Mouse (Mus musculus) retina, postnatal 7 days (tissue): ENCODE results near the gene Rpl18a.

ENCODE experiments used
- DNase-seq: peaks from one replicate; pipeline ENCODE4 v3.0.0-alpha.2; 2012; ENCODE audit warnings: low read depth, low spot score

Gene Rpl18a

DNA sequence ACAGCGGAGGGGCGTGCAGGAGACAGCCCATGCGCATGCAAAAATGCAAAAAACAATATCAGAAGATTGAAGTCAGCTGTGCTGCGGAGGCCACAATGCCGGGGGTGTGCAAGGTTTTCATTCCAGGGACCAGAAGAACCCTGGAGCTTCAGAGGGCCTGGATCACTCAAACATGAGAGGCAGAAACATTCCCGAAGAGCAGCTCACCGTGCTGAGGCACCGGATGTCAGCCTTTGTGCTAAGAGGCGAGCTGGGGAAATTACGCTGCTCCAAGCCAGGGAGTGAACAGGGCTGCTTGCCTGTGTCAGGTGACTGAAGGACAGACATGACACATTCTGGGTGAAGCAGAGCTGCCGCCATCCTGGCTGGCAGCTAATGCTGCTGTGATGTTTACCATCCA lies 16.7 kb downstream of the Rpl18a start:
- no peak for DNase-seq

DNA sequence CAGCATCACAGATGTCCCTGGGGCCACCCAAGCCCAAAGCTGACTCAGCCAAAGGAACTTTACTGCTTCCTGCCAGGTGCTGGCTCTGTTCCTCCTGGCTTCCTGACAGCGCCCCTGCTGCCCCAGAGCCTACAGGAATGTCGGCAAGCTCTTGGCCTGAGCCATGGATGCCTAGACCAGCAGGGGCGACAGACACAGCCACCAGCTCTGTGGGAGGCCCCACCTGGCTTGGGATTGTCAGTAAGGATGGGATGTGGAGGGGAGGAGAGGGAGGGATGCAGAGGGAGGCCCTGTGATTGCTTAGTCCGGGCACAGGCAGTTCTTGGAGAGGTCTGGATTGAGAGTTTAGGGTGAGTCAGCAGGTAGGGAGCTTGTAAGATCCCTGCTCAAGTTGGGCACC lies 17.1 kb downstream of the Rpl18a start:
- DNase-seq = no peak

DNA sequence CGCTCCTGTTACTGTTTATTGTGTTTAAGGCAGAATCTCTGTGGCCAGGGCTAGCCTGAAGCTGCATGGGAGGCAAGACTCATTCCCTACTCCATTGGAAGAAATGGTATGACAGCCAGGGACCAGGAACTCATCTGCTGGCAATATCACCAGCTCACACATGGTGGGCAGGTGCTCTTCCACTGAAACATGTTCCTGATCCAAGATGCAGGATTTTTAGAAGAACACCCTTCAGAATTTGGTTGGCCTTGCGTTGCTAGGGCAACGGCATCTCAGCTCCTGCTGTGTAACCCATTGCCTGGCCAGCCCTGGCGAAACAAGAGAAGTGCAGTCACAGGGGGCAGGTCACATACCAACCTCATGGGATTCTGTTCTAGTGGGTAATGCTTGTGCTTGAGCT lies 17.7 kb downstream of the Rpl18a start:
- DNase-seq = no peak

DNA sequence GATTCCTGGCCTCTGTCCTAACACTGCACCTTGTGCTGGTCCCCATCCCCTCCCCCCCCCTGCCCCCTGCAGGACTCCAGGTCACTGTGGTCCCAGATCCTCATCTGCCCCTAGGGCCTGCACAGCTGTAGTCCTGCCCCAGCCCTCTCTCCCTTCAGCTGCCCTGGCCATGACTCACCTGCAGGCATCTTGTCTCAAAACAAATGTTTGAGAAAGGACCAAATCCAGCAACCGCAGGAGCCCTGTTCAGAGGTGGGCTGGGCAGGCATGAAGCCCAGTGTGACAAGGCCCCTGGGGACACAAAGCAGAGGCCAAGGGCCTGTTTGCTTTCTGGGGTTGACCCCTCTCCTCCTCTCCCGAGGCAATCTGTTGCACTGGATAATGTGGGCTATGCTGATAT lies 19.0 kb downstream of the Rpl18a start:
- DNase-seq = no peak

DNA sequence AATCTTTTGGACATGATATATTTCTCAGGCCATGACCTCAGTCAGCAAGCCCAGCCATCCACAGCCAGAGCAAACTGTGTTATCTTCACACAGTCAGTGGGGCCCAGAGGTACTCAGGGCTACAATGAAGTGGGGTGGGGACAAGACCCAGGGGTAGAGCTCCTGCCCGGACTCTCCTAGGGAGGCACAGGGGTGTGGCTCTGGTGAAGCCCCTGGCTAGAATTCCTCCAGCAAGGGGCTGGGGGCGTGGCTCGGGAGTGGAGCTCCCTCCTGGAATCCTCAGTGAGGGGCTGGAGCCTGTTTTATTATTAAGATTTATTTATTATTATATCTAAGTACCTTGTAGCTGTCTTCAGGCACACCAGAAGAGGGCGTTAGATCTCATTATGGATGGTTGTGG lies 20.8 kb downstream of the Rpl18a start:
- DNase-seq = no peak

DNA sequence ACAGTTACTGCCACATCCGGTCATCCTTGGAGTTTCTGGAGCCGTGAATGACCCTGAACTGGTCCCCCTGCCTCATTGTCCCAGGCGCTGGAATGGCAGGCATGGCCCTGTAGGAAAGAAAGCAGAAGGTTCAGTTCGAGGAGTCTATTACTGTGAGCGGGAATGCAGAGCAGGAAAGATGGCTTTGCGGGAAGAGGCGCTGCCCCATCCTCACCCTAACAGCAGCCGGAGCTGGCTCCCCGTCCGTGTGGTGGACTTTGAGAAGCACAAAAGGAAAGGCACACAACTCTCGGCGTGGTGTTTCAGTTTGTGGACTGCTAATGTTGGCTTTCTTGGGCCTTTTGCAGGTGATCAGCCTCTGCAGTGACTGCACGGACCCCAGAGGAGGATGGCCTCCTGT lies 22.8 kb downstream of the Rpl18a start:
- DNase-seq = no peak

DNA sequence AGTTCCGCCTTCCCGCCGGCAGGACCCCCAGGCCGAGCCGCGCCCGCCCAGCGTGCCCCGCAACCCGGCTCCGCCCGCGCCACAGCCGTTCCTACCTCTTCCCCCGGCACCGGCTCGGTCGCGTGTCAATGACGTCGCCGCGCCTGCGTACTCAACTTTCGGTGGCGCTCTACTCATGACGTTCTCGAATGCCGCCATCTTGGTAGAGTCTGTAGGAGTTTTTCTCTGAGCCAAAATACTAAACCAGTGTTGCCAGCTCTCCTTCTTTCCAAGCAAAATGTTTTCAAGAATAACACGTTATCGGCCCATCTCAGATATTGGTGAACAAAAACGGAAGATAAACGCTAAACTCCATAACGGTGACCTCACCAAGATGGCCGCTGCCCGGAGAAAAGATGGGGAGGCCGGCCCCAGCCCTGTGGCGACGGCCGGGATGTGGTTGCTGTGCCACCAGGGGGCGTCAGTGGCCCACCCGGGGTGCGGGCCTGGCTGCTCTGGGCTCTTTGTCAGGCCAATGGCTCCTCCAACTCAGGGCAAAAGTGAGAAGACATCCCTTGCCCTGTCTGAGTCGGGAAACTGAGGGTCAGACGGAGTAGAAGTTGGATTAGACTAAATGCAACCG lies 23.7 kb downstream of the Rpl18a start, which contains the start of gene Ccdc124:
TSS of gene Ccdc124 (minus strand) at position 572 of the 622 bp plus-strand sequence.
- DNase-seq = peak; percentile 92

DNA sequence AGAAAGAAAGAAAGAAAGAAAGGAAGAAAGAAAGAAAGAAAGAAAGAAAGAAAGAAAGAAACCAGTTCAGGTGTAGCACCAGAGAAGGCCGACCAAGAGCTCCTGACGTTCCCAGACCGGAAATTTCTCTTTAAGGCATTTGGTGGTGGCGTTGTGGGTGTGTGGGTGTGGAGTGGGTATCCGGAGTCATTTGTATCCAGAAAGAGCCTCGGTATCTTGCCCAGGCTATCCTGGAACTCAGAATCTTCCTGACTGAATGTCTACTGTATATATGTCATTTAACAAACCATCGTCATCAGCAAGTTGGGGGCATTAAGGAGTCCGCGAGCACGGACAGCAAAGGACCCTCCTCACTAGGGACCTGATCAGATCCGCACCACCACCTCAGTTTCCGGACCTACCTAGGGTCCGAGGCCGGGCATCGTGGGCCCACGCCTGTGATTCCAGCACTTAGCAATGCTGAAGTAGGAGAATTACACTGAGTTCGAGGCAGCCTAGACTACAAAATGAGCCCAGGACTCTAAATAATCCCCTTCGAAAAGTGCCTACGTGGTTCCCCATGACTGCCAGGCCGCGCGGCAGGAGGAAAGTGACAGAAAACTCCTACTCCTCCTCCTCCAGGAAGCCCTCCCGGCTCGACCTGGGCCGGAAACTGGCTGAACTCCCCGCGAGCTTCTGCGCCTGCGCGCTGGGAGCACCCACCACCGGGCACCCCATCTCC lies 24.4 kb downstream of the Rpl18a start:
- no peak for DNase-seq

DNA sequence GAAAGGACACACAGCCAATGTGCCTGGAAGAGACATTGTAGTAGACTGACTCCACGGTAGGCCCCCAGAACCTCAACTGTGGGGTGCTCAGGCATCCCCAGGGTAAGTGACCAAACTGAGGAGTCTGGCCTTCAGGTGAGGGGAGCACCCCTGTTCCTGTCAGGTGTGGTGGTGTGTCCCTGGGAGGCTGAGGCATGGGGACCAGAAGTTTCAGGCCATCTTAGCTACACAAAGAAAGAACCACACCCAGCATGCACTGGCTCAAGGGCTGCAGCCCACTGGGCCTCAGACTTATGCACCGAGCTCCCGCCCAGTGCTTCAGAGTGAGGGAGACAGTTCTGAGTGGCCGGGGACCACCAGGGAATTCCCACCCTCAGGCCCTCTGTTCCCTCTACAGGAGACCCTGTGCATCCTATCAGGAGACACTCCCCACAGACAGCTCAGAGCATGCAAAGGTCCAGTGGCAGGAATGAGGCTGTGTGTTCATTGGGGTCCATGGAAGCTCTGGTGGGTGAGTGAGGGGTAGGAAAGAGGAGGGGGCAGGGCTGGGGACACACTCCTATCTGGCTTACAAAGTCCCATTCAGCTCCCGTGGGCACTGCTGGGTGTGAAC lies 25.9 kb downstream of the Rpl18a start:
- no peak for DNase-seq

DNA sequence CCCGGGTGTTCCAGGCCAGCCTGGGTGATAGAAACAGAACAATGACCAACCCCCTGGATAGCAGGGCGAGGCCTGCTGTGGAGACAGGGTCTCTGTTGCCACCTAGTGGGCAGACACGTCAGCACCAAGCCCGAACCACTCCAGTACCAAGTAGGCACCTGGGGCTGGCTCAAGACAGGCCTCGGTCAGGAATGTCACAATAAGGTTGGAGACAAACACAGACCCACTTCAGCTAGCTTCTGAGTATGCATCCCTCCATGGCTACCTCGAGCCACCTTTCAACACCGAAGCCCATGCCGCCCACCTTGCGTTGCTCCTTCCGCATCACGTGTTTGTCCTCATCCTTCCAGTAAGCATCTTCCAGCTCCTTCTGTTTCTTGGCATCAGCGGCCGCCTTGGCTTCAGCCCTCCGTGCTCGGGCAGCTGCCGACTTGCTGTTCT lies 27.6 kb downstream of the Rpl18a start:
- DNase-seq = no peak

DNA sequence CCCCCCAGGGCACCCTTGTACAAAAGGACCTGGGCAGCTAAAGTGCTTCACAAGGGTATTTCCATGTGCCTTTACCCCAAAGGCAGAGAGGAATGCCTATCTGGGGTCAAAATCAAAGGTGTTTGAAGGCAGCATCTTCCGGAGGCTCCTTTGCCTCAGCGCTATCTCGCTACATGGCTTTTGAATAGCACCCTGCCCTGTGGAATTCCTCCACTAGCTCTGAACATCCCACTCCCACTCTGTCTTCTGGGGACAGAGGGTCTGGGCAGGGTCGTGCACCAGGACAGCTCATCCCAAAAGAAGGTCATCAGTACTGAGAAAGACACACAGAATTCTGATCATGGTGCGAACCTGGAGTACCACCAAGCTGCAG lies 28.0 kb downstream of the Rpl18a start:
- DNase-seq = no peak

DNA sequence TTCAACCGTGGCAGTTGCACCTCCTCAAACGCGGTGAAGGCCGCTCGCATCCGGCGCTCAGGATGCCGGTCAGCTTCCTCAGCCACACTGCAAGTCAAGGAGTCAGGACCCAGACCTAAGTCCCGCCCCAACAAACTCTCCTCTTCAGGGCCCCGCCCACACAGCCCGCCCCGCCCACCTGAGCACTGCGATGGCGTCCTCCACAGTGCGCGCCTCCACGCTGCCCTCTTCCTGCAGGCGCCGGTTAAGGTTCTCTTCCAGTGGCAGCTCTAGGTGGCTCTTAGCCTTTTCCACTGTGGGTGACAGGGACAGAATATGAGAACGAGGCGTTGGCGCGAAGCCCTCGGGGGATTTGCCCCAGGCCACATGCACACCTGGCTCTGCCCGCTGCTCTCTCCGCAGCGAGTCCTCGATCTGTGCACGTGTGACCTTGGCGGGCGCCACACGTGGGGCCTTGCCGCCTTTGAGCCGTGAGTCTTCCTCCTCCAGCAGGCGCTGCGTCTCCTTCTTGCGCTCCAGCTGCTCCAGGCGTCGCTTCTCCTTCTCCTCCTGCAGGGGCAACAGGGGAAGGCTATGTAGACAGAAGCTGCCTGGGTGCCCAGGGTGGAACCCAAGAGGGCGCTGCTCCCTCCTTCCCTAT lies 28.5 kb downstream of the Rpl18a start:
- DNase-seq = no peak

DNA sequence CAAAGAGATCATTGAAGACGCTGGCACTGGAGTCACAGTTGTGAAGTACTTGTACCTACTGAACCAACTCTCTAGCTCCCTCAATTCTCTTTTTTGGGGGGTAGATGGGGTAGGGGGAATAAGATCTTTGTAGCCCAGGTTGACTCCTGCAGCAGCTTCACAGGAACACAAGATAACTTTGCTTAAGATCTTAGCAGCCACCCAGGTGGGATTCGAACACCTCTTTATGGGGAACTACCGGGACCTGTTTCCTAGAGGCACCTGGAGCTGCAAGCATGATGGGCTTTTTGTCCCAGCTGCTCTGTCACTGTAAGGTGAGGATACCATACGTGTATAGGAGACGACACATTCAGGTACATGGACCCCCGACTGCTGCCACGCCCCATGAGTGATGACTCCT lies 30.6 kb downstream of the Rpl18a start:
- no peak for DNase-seq

DNA sequence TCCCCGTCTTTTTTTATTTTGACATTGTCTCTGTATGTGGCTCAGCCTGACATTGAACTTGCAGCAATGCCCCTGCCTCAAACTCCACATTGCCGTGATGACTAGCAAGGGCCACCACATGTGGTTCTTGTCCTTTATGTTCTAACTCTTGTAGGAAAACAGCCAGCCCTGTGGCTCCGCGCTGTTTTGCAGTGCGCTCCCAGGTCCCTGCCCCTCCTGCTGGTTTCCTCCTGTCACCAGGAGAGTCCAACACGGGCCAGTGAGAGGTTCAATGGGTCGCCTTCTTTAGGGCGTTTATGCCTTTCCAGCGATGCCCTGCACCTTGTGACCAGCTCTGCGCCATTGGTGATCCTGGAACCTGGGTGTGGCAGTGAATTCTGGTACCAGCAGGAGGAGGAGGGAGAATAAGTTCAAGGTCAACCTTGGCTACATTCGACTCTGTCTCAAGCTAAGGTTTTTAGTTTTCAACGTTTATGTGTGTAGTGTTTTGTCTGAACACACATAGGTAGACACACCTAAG lies 31.2 kb downstream of the Rpl18a start:
- DNase-seq = no peak

DNA sequence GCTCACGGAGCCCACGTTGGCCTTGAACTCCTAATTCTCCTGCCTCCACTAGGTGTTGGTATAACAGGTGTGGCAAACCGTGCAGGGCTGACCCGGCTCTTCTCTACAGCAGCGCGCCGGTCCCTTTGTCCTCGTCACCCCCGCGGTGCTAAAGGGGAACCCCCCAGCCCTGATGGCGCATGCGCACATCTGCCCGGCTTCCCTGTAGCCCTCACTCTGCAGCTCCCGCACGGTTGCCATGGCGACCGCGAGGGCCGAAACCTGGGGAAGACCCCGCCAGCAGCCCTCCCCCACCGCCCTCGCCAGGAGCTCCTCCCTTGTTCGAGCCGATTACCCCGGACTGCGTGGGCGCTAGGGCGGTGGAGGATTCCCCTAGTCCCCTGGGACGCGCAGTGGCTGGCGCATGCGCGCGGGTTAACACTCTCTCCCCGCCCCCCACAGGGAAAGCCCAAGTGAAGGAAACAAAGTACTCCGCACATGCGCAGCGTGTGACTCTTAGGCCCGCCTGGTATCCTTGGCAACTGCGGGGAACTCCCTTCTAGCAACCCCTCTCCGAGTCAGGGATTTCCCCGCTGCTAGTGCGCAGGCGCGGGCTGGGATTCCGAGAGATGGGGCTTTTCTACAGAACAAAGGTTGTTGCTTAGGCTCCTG lies 31.7 kb downstream of the Rpl18a start:
- peak; percentile 100 for DNase-seq

DNA sequence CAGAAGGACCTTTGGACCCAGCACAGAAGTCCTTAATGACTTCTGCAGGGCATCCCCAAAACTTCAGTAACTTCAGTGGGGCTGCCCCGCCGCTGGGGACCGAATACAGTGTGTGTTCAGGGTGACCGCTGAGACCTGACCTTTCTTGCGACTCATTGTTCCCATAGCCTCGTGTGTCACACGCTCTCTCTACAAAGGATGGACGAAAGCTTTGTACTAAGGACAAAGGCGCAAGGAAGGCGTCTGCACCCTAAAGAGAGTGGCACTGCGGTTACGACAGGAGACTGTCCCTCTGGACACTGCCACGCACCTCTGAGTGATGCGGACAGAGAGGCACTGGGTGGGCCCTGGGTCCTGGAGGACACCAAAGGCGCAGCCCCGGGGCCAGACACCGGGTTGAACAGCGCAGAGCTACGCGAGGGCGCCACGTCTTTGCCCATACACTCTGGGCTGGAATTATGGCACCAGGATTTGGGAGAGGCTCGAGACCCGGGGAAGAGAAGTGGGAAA lies 32.4 kb downstream of the Rpl18a start:
- no peak for DNase-seq

DNA sequence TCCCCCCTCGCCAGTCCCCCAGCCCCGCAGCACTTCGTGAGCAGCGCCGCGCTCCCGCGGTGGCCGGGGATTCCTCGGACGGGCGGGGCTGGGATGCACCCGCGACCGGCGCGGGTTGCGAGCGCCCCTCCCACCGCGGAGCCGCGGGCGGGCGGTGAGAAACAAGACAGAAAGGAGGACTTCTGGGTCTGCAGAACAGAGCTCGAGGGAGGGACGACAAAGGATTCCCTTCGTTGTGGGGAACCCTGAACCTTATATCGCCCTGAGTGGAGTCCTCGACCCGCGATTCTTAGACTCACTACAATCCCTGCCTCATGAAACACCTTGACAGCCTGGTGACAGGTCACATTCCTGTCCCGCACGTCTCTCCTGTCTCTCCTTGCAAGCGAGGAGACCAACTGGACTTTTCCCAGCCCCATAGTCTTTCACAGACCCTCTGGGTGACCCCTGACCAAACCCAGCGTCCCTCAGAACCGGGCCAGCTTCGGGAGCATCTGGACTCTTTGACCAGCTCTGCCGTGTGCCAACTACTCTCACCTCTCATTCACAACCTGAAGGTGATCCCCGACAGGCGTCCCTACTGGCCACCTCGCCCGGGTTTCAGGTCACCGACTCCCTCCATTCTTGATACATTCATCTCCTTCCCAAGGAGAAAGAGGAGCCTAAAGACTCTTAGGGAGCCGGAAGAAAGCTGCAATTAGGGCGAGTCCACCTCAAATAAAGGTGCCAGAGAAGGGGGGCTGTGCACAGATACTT lies 33.1 kb downstream of the Rpl18a start:
- DNase-seq = no peak

DNA sequence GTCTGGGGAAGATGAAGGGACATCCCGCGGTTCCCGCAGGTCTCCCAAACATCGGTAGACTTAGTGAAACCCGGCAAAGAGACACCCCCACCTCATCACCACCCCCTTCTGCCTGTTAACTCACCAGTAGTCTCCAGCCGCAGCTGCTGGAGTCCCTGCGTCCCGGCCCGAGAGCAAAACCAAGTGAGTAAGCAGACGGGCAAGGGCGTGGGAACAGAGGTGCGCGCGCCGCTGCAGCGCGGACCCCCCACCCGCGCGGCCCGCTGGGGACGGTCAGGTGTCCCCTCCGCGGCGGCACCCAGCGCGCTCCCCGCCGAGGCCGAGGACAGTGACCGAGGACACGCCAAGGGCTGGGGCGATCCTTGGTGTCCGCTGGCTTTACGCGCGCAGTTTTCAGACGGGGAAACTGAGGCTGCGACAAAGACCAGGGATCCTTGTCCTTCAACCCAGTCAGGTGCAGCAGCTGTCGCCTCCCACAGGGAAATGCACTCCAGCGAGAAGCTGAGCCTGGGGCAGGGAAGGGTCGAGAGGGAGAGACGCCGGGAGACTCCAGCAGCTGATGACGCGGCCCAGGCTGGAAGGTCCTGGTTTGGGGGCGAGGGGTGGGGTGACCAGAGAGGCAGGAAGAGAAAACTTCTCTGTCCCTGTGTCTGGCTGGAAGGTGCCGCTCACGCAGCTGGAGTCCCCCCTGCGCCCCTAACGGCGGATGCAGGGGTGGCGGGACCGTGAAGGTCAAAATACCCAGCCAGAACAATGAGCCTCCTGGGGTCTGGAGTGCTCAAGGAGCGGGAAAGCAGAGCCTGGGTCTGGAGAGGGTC lies 34.2 kb downstream of the Rpl18a start, which contains the start of gene Kcnn1:
TSS of gene Kcnn1 (minus strand) at position 435 of the 818 bp plus-strand sequence.
- no peak for DNase-seq

DNA sequence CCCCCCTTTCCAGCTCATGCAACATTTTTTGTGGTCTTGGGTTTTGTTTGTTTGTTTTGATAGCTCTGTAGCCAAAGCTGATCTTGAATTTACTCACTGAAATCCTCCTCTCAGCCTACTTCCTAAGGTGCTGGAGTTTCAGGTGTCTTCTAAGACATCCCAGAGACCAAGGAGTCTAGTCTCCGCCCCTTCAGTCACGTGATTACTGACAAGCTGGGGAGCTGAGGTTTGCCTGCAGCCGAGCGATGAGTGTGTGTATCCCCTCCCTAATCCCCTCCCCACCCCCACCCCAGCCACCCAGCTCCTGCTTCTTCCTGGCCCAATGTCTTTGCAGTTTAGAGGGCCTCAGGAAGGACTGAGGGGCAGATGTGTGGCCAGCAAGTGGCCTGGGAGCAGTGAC lies 39.7 kb downstream of the Rpl18a start:
- no peak for DNase-seq
